Mouse (Mus musculus): ENCODE measurements around the gene Lrrc27.

The Lrrc27 gene

GRCm38 (mm10) chr7:139212754-139213745, at the start of gene Lrrc27, which contains the start of gene Stk32c:
Gene Lrrc27, plus strand, starts transcription at chr7:139212988.
Gene Stk32c, minus strand, starts transcription at chr7:139213307.
- peak; percentile 84 to 88 for DNase-seq (ENCODE audit: low spot score in 2 of 2)

- DNase-seq (ENCODE audit: low spot score in 2 of 2), result no peak
Observed at GRCm38 (mm10) chr7:139164410-139164809, 48.4 kb upstream of the Lrrc27 start.

GRCm38 (mm10) chr7:139169143-139169542, 43.6 kb upstream of the Lrrc27 start:
- no peak for DNase-seq (ENCODE audit: low spot score in 2 of 2)

GRCm38 (mm10) chr7:139179299-139179698, 33.5 kb upstream of the Lrrc27 start:
- DNase-seq (ENCODE audit: low spot score in 2 of 2), result no peak

- no peak for DNase-seq (ENCODE audit: low spot score in 2 of 2)
Observed at GRCm38 (mm10) chr7:139180058-139180457, 32.7 kb upstream of the Lrrc27 start.

- no peak for DNase-seq (ENCODE audit: low spot score in 2 of 2)
Observed at GRCm38 (mm10) chr7:139184396-139184795, 28.4 kb upstream of the Lrrc27 start.

GRCm38 (mm10) chr7:139184846-139185245, 27.9 kb upstream of the Lrrc27 start:
- DNase-seq (ENCODE audit: low spot score in 2 of 2), result no peak

- DNase-seq (ENCODE audit: low spot score in 2 of 2), result no peak
Observed at GRCm38 (mm10) chr7:139185971-139186370, 26.8 kb upstream of the Lrrc27 start.

GRCm38 (mm10) chr7:139186436-139186835, 26.4 kb upstream of the Lrrc27 start:
- DNase-seq (ENCODE audit: low spot score in 2 of 2), result no peak

- no peak for DNase-seq (ENCODE audit: low spot score in 2 of 2)
Observed at GRCm38 (mm10) chr7:139187277-139187676, 25.5 kb upstream of the Lrrc27 start.

GRCm38 (mm10) chr7:139187771-139188633, 24.8 kb upstream of the Lrrc27 start:
- DNase-seq (ENCODE audit: low spot score in 2 of 2), result peak in 1 of 2 experiments; percentile 17

- no peak for DNase-seq (ENCODE audit: low spot score in 2 of 2)
Observed at GRCm38 (mm10) chr7:139188634-139189207, 24.1 kb upstream of the Lrrc27 start.

GRCm38 (mm10) chr7:139190616-139191015, 22.2 kb upstream of the Lrrc27 start:
- DNase-seq (ENCODE audit: low spot score in 2 of 2), result no peak

GRCm38 (mm10) chr7:139191619-139192018, 21.2 kb upstream of the Lrrc27 start:
- DNase-seq (ENCODE audit: low spot score in 2 of 2), result no peak

GRCm38 (mm10) chr7:139197022-139197421, 15.8 kb upstream of the Lrrc27 start:
- no peak for DNase-seq (ENCODE audit: low spot score in 2 of 2)

GRCm38 (mm10) chr7:139200108-139200507, 12.7 kb upstream of the Lrrc27 start:
- DNase-seq (ENCODE audit: low spot score in 2 of 2), result no peak

- no peak for DNase-seq (ENCODE audit: low spot score in 2 of 2)
Observed at GRCm38 (mm10) chr7:139201209-139201608, 11.6 kb upstream of the Lrrc27 start.

- DNase-seq (ENCODE audit: low spot score in 2 of 2), result peak in 1 of 2 experiments; percentile 31
Observed at GRCm38 (mm10) chr7:139208023-139208772, 4.6 kb upstream of the Lrrc27 start.

GRCm38 (mm10) chr7:139208773-139209095, 4.1 kb upstream of the Lrrc27 start:
- no peak for DNase-seq (ENCODE audit: low spot score in 2 of 2)

GRCm38 (mm10) chr7:139211761-139212160, 1.0 kb upstream of the Lrrc27 start:
- no peak for DNase-seq (ENCODE audit: low spot score in 2 of 2)

- DNase-seq (ENCODE audit: low spot score in 2 of 2), result no peak
Observed at GRCm38 (mm10) chr7:139213751-139214150, 963 bp downstream of the Lrrc27 start.

Measured in spleen, postnatal 14 days (tissue).